Mouse (Mus musculus) bone marrow, adult 2 months (tissue): ENCODE data around the gene Olfr1262. TPM values are rescaled to one million over a fixed set of nuclear protein-coding genes. Genes with fewer than 3 reads are reported as not detected.

ENCODE experiments used
- H3K27ac ChIP-seq: fragments of 200-500 bp; 2 replicates; pipeline ENCODE4 v1.5.1; 2012; ENCODE audit warnings: low read depth, mild to moderate bottlenecking, control low read depth, inconsistent platforms, low read length; ENCODE audit not compliant: control insufficient read depth, poor library complexity, insufficient read depth
- H3K4me1 ChIP-seq: fragments of 200-500 bp; 2 replicates; pipeline ENCODE4 v1.6.1; 2011; ENCODE audit warnings: low read length; ENCODE audit not compliant: control insufficient read depth, insufficient read depth
- H3K4me3 ChIP-seq: fragments of 200-500 bp; replicated peaks from 2 replicates; pipeline ENCODE3; 2011; ENCODE audit warnings: mild to moderate bottlenecking, low read depth, low read length, control low read depth; ENCODE audit not compliant: control insufficient read depth
- CTCF ChIP-seq: fragments of 200-500 bp; IDR thresholded peaks from 2 replicates; pipeline ENCODE4 v1.5.1; 2011; ENCODE audit warnings: low read length, control low read depth; ENCODE audit not compliant: control insufficient read depth, insufficient read depth
- POLR2A ChIP-seq: fragments of 200-500 bp; IDR thresholded peaks from 2 replicates; pipeline ENCODE4 v1.6.1; 2011; ENCODE audit warnings: low read depth, mild to moderate bottlenecking, control low read depth, low read length, borderline replicate concordance; ENCODE audit not compliant: control insufficient read depth
- WGBS: fragments of 180-500 bp; shearing (Covaris S2); methylation state at CpG from one replicate; pipeline ENCODE4 v1.1.7; 2018; 5-methylcytosine and 5-hydroxymethylcytosine counted together
- polyA plus RNA-seq: library from polyadenylated mRNA; stranded (reverse); fragments of >200 nt; gene quantifications from 2 replicates; pipeline ENCODE4 v1.2.4, GENCODE M21; 2011; ENCODE audit warnings: low replicate concordance; ENCODE audit not compliant: missing spikeins, insufficient read depth, insufficient read length

Olfr1262 gene
- not detected in 2 replicates for polyA plus RNA-seq

DNA sequence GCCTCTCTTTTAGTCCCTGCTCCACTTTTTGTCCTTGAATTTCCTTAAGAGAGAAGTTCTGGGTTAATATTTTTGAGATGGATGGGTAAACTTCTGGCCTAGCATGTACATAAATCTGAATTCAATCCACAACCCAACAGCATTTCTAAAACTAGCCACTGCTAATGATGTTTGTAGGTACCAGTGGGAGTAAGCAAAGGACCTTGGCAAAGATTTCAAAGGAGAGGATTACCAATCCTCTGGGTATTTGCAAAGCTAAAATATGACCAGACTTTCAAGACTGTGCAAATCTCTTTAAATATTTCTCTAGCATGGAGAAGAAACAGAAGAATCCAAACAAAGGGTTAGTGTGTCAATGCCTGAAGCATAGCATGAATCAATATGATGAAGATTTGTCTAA lies at the start of gene Olfr1262:
Gene Olfr1262 (plus strand): TSS at position 301 of the 400 bp plus-strand sequence.
- no peak within 1 kb of the TSS for H3K4me3 ChIP-seq
- H3K27ac ChIP-seq = no peak within 1 kb of the TSS
- TF ChIP-seq POLR2A (no peak), CTCF (no peak)
- no peaks in the 10 kb centered on the region for H3K4me1 ChIP-seq

DNA sequence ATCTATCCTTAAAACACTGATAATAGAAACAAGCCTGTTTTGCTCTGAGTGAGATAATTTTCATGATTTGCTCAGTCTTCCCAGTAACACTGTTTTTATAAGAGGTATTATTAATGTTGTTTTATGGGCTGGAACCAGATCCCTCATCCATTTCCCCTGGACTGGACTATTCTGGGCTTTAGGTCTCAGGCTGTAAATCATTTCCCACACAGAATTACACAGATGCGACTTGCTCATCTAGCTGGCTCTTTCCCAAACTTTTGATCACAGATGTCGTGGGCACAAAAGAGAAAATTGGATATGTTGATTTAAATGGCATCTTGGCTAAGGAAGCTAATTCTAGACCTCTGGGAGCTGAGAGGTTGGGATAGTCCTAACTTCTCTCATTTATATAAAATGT lies 25.8 kb upstream of the Olfr1262 start, which contains the start of gene Olfr1260:
Gene Olfr1260 (plus strand): TSS at position 157 of the 400 bp plus-strand sequence.
- no peak within 1 kb of the TSS for H3K4me3 ChIP-seq
- H3K27ac ChIP-seq = no peak within 1 kb of the TSS
- TF ChIP-seq POLR2A = no peak
- no peak for TF ChIP-seq CTCF
- WGBS = 69% methylated on average over 2 of the region's 2 CpGs
- no peaks in the 10 kb centered on the region for H3K4me1 ChIP-seq

DNA sequence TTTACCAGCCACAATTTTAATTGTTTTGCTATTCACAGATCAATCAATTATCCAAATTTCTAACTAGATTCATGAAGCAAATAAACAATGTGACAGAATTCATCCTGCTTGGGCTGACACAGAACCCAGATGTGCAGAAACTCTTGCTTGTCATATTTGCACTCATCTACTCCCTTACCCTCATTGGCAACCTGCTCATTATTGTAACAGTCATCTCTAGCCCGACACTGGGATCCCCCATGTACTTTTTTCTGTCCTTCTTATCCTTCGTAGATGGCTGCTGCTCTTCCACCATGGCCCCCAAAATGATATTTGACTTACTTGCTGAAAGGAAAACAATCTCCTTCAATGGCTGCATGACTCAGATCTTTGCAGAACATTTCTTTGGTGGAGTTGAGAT lies 22.2 kb upstream of the Olfr1262 start:
- H3K4me3 ChIP-seq = no peak overlapping the region
- no peaks in the 10 kb centered on the region for H3K4me1 ChIP-seq
- TF ChIP-seq CTCF (no peak), POLR2A (no peak)
- H3K27ac ChIP-seq = no peak overlapping the region
- WGBS = 65% methylated on average over 2 of the region's 2 CpGs

DNA sequence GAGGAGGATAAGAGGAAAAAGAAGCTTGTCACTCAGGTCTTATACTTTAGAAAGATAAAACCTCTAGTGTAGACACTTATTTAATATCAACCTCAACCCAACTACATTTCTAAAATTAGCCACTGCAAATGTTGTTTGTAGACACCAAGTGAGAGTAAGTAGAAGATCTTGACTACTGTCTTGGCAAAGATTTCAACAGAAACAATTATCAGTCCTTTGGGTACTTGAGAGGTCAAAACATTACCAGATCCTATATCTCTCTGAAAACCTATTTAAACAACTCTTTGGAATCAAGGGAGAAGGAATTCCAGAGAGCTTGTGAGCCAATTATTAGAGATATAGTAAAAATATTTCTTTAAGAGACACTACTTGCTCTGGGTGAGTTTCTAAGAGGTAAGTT lies 9.0 kb upstream of the Olfr1262 start, which contains the start of gene Olfr1261:
Gene Olfr1261 (plus strand): TSS at position 301 of the 400 bp plus-strand sequence.
- H3K4me1 ChIP-seq = no peaks in the 10 kb centered on the region
- H3K27ac ChIP-seq = no peak within 1 kb of the TSS
- H3K4me3 ChIP-seq = no peak within 1 kb of the TSS
- TF ChIP-seq POLR2A (no peak), CTCF (no peak)

DNA sequence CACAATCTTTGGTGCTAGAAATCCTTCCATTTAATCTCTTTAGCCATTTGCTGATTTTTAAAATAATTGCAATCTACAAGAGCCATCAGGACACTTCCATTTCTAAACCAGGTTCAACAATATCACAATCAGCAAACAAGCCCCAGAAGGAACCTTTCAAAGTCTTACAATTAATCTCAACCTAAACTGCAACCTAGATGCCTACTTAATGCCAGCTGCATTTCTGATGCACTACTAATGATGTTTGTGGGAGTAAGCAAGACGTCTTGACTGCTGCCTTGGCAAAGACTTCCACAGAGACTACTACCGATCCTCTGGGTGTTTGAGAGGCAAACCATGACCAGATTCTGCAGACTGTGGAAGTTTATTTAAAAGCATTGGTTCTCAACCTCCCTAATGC lies 11.9 kb downstream of the Olfr1262 start, which contains the start of gene Olfr1263:
Gene Olfr1263 (plus strand): TSS at position 301 of the 400 bp plus-strand sequence.
- no peak within 1 kb of the TSS for H3K4me3 ChIP-seq
- WGBS = 79% methylated on average over 2 of the region's 2 CpGs
- TF ChIP-seq POLR2A (no peak), CTCF (no peak)
- no peak within 1 kb of the TSS for H3K27ac ChIP-seq
- H3K4me1 ChIP-seq = no peaks in the 10 kb centered on the region

DNA sequence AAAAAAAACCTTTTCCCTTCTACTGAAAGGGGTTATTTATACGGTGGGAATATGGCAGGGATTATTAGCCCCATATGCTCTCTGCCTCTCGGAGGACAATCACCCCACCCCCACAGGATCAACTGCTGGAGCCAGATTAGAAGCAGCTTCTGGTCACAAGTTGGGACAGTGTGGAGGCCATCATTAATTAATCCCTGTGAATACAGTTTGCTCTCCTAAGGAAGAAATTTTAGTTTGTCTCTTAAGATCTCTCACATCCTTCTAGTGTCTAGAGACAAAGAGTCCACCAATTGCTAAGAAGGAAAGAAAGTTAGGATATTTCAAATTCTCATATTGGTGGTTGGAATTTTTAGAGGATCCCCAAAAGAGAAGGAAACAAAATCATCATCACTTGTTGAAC lies 25.5 kb downstream of the Olfr1262 start, which contains the start of gene Olfr1264:
Gene Olfr1264 (minus strand): TSS at position 101 of the 400 bp plus-strand sequence.
- no peak within 1 kb of the TSS for H3K27ac ChIP-seq
- TF ChIP-seq CTCF (no peak), POLR2A (no peak)

DNA sequence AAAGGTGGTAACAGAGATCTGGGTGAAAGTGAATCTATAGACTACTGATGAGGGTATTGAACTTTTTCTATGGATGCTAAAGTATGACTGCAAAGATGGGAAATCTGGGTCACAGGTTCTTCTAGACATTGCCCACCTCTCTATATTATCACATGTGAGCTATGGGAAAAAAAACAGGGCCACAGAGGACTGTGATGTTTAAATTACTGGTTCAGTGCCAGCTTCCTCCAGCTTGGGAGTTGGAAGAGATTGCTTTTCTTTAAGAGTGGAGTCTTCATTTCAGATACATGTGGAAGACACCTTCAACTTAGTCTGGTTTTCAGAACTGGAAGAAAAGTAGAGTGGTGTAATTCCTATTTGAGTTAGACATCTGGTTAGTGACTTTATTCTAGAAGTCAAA lies 35.1 kb downstream of the Olfr1262 start, which contains the start of gene Olfr1265:
Gene Olfr1265 (plus strand): TSS at position 301 of the 400 bp plus-strand sequence.
- Histone ChIP-seq H3K4me1 (no peaks in the 10 kb centered on the region), H3K27ac (no peak within 1 kb of the TSS), H3K4me3 (no peak within 1 kb of the TSS)
- TF ChIP-seq CTCF (no peak), POLR2A (no peak)

More for the DNA sequence above, 25.5 kb downstream of the Olfr1262 start, which contains the start of gene Olfr1264:
- Histone ChIP-seq H3K4me1 (no peaks in the 10 kb centered on the region), H3K4me3 (no peak within 1 kb of the TSS)
- WGBS = 74% methylated on average over 2 of the region's 2 CpGs

Other genes with a start within 250 kb of the Olfr1262 start
- gene Olfr1253, start 243.1 kb upstream of the Olfr1262 start, polyA plus RNA-seq = not detected in 2 replicates
- gene Olfr1254, start 206.5 kb upstream of the Olfr1262 start, polyA plus RNA-seq = 0.70 TPM in 1 of 2 replicates, not detected in the other
- not detected in 2 replicates for gene Olfr1255, start 188.1 kb upstream of the Olfr1262 start, polyA plus RNA-seq
- gene Olfr1256, start 158.6 kb upstream of the Olfr1262 start, polyA plus RNA-seq = not detected in 2 replicates
- not detected in 2 replicates for gene Olfr48, start 151.9 kb upstream of the Olfr1262 start, polyA plus RNA-seq
- not detected in 2 replicates for gene Olfr1257, start 121.7 kb upstream of the Olfr1262 start, polyA plus RNA-seq
- not detected in 2 replicates for gene Olfr1258, start 72.8 kb upstream of the Olfr1262 start, polyA plus RNA-seq
- gene Olfr1259, start 51.5 kb upstream of the Olfr1262 start, polyA plus RNA-seq = not detected in 2 replicates
- gene Olfr1260, start 25.8 kb upstream of the Olfr1262 start, polyA plus RNA-seq = not detected in 2 replicates
- not detected in 2 replicates for gene Olfr1261, start 8.9 kb upstream of the Olfr1262 start, polyA plus RNA-seq
- not detected in 2 replicates for gene Olfr1263, start 12.0 kb downstream of the Olfr1262 start, polyA plus RNA-seq
- gene Olfr1264, start 25.4 kb downstream of the Olfr1262 start, polyA plus RNA-seq = 0.31 TPM in 1 of 2 replicates, not detected in the other
- gene Olfr1265, start 35.2 kb downstream of the Olfr1262 start, polyA plus RNA-seq = not detected in 2 replicates
- not detected in 2 replicates for gene Olfr140, start 63.4 kb downstream of the Olfr1262 start, polyA plus RNA-seq
- not detected in 2 replicates for gene Olfr1269, start 121.3 kb downstream of the Olfr1262 start, polyA plus RNA-seq
- not detected in 2 replicates for gene Olfr32, start 142.2 kb downstream of the Olfr1262 start, polyA plus RNA-seq
- gene Olfr1270, start 152.9 kb downstream of the Olfr1262 start, polyA plus RNA-seq = not detected in 2 replicates
- gene Olfr1506, start 224.3 kb downstream of the Olfr1262 start, polyA plus RNA-seq = 4.3 and 7.4 TPM in 2 replicates